Mouse (Mus musculus) hindbrain, embryonic 14.5 days (tissue): ENCODE results near the gene Sertad4. TPM values are rescaled to one million over a fixed set of nuclear protein-coding genes. Genes with fewer than 3 reads are reported as not detected.

Experiments
- ATAC-seq: fragments of 200-750 bp; cut with Nextera tagmentation; 2 replicates; pipeline ENCODE4 v1.8.0; 2017; ENCODE audit warnings: moderate number of reproducible peaks, mild to moderate bottlenecking, moderate TSS enrichment, moderate library complexity; ENCODE audit not compliant: low FRiP score
- DNase-seq: peaks from one replicate; pipeline ENCODE4 v3.0.0-alpha.2; 2015; ENCODE audit warnings: low spot score
- H3K27ac ChIP-seq: fragments of 300-500 bp; sonication (generic); 2 replicates; pipeline ENCODE4 v1.5.1; 2014; ENCODE audit warnings: mild to moderate bottlenecking, moderate library complexity
- H3K27me3 ChIP-seq: fragments of 300-500 bp; sonication (generic); 2 replicates; pipeline ENCODE4 v1.6.1; 2014; ENCODE audit warnings: mild to moderate bottlenecking, low read length, mixed read lengths; ENCODE audit not compliant: control insufficient read depth, insufficient read depth
- H3K36me3 ChIP-seq: fragments of 300-500 bp; sonication (generic); replicated peaks from 2 replicates; pipeline ENCODE4 v1.6.1; 2014; ENCODE audit not compliant: control insufficient read depth, insufficient read depth
- H3K4me1 ChIP-seq: fragments of 300-500 bp; sonication (generic); replicated peaks from 2 replicates; pipeline ENCODE4 v1.6.1; 2014; ENCODE audit warnings: antibody characterized with exemption, low read length, mixed read lengths; ENCODE audit not compliant: control insufficient read depth, insufficient read depth
- H3K4me2 ChIP-seq: fragments of 300-500 bp; sonication (generic); replicated peaks from 2 replicates; pipeline ENCODE4 v1.6.1; 2014; ENCODE audit warnings: mild to moderate bottlenecking, moderate library complexity
- H3K4me3 ChIP-seq: fragments of 300-500 bp; sonication (generic); replicated peaks from 2 replicates; pipeline ENCODE4 v1.5.1; 2014; ENCODE audit warnings: mild to moderate bottlenecking, low read length
- H3K9ac ChIP-seq: fragments of 300-500 bp; sonication (generic); 2 replicates; pipeline ENCODE4 v1.6.1; 2014
- H3K9me3 ChIP-seq: fragments of 300-500 bp; sonication (generic); 2 replicates; pipeline ENCODE4 v1.6.1; 2016; ENCODE audit warnings: low read length; ENCODE audit not compliant: control insufficient read depth
- WGBS: fragments of 180-500 bp; shearing (Covaris S2); extraction: QIAGEN DNeasy Blood & Tissue Kit; methylation state at CpG from one replicate; pipeline ENCODE4 v1.1.7; 2014; 5-methylcytosine and 5-hydroxymethylcytosine counted together
- polyA plus RNA-seq: library from polyadenylated mRNA; unstranded; fragments of >200 nt; fragmentation: Nextera tagmentation; extraction: Ambion mirVana; gene quantifications from 2 replicates; pipeline ENCODE4 v1.2.1, GENCODE M21; 2014

Sertad4 gene
- polyA plus RNA-seq, 1 experiment from 2014 or later: 21.6 TPM

DNA sequence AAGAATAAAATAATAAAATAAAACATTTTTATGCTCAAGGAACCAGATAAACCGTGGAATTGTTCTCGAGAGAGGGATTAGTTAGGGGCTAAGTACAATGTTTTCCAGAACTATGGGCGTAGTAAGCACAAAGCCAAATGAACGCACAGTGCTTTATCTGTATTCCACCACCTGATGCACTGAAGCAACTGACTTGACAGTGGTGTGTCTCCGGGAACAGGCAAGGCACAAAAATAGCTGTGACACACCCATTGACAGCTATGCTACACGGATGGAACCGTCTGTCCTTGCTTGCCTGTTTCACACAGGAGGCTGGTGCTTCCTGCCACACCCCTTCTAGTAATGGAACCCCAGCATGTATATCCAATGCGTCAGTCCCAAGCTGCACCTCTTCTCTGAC, 55.2 kb downstream of the Sertad4 start:
- 90% methylated on average over 8 of the region's 8 CpGs for WGBS
- no peak overlapping the region for H3K9ac ChIP-seq

DNA sequence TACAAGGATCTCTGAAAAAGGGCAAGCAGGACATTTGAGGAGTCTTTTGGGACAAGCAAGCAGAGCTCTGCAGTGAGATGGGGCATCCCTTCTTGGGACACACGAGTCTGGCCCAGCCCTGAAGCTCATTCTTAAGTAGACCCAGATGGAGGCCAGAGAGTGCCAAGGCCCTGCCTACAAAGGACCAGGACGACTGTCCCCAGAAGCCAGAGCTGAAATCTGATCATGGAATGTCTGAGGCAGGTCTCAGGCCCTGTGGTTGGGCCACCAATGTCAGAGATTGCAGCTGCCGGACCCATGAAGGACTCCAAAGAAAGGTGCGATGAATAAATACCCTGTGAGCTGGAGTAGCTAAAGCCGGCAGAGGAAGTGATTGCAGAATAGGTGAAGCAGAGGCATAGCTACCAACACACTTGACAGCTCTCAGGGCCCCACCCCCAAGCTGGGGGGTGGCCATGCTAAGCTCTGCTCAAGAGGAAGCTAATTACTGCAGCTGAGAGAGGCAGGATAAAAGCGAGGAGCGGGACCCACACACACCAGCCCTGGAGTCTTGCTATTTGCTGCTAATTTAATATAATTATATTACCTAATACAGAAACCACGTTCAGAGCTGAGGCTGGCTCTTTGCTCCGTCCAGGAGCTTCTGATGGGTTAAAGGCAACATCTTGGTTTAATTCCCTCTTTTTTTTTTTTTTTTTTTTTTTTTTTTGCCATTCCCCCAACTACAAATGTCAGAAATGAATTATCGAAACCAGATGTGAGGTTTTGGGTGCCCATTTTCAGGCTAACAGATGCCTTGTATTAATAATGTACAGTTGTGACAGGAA, 56.2 kb downstream of the Sertad4 start:
- H3K36me3 ChIP-seq: no peaks in the 10 kb centered on the region
- no peaks in the 10 kb centered on the region for H3K27me3 ChIP-seq
- no peaks in the 10 kb centered on the region for H3K9me3 ChIP-seq
- 36% methylated on average over 10 of the region's 10 CpGs for WGBS
- no peak for DNase-seq
- H3K4me3 ChIP-seq: no peak overlapping the region
- no peak for ATAC-seq
- no peak overlapping the region for H3K9ac ChIP-seq
- H3K4me1 ChIP-seq: peaks cover 26% of the 10 kb centered on the region
- 0 out of 2 replicates have a peak overlapping the region, but pooled peaks have one; percentile 16 for H3K27ac ChIP-seq
- no peak overlapping the region for H3K4me2 ChIP-seq

More for the DNA sequence above, 55.2 kb downstream of the Sertad4 start:
- Histone ChIP-seq H3K27me3 (no peaks in the 10 kb centered on the region), H3K4me1 (peaks cover 26% of the 10 kb centered on the region), H3K4me3 (no peak overlapping the region), H3K36me3 (no peaks in the 10 kb centered on the region), H3K4me2 (no peak overlapping the region), H3K9me3 (no peaks in the 10 kb centered on the region), H3K27ac (no peak overlapping the region)
- ATAC-seq (no peak), DNase-seq (no peak)

DNA sequence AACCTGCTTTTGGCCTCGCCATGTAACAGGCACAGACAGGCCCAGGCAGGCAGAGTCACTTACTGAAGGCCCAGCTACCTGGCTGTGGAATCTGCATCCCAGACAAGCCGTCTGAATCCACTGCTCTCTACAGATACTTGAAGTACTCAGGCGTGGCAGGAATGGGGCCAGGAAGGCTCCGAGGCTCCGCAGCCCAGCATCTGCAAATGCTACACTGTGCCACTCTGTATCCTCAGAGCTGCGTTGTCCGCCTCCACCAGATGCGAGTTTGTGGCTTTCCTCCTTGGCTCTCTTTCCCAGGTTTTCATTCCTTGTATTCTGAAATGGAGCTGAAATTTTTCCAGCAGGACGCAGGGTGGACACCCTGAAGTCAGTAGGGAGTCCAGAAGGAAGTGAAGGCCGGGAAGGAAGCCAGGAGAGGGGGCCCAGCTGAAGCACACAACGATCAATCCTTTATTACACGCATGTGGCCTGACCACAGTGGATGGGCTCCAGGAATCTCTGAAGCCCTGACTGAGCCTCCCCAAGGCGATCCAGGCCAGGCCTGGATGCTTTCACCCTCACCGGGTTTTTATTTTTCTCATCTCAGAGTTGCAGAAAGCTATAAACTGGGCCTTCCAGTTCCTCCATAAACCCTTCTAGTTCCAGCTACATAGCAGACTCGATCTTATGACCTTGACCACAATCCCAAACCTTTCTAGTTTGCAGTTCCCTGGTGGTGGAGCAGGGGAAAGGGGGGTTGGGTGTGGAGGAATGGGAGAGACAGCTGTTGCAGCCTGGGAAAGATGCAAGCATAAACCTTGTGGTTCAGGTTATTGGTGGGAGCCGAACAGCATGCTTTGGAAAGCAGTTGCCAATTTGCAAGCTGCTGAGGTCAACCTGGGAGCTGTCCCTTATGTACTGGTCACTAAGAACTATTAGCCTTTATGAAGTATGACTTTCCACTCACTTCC, 57.1 kb downstream of the Sertad4 start:
- no peak for ATAC-seq
- H3K27me3 ChIP-seq: no peaks in the 10 kb centered on the region
- H3K36me3 ChIP-seq: no peaks in the 10 kb centered on the region
- H3K27ac ChIP-seq: 0 out of 2 replicates have a peak overlapping the region, but pooled peaks have one; percentile 16
- H3K9me3 ChIP-seq: no peaks in the 10 kb centered on the region
- peaks cover 26% of the 10 kb centered on the region for H3K4me1 ChIP-seq
- H3K9ac ChIP-seq: no peak overlapping the region
- H3K4me3 ChIP-seq: no peak overlapping the region
- 72% methylated on average over 16 of the region's 16 CpGs for WGBS
- no peak overlapping the region for H3K4me2 ChIP-seq
- no peak for DNase-seq

DNA sequence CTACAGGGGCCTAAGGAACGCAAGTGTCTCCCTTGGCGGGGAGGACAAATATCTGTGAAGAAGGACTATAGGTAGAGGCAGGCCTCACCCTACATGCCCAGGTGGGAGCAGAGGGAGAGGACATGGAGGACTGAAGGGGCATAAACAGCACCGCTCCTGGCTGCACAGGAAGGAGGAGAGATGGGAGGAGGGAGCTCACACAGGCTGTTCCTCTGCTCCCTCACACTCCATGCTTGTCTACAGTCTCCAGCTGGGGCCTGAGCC, 58.6 kb downstream of the Sertad4 start:
- ATAC-seq (no peak), DNase-seq (no peak)
- no peak overlapping the region for H3K4me3 ChIP-seq
- no peaks in the 10 kb centered on the region for H3K27me3 ChIP-seq
- H3K4me2 ChIP-seq: no peak overlapping the region
- H3K9ac ChIP-seq: 0 out of 2 replicates have a peak overlapping the region, but pooled peaks have one; percentile 36
- H3K9me3 ChIP-seq: no peaks in the 10 kb centered on the region
- H3K27ac ChIP-seq: peak overlapping the region; percentile 79
- WGBS: 40% methylated on average over 3 of the region's 3 CpGs
- no peaks in the 10 kb centered on the region for H3K36me3 ChIP-seq
- H3K4me1 ChIP-seq: peaks cover 26% of the 10 kb centered on the region

DNA sequence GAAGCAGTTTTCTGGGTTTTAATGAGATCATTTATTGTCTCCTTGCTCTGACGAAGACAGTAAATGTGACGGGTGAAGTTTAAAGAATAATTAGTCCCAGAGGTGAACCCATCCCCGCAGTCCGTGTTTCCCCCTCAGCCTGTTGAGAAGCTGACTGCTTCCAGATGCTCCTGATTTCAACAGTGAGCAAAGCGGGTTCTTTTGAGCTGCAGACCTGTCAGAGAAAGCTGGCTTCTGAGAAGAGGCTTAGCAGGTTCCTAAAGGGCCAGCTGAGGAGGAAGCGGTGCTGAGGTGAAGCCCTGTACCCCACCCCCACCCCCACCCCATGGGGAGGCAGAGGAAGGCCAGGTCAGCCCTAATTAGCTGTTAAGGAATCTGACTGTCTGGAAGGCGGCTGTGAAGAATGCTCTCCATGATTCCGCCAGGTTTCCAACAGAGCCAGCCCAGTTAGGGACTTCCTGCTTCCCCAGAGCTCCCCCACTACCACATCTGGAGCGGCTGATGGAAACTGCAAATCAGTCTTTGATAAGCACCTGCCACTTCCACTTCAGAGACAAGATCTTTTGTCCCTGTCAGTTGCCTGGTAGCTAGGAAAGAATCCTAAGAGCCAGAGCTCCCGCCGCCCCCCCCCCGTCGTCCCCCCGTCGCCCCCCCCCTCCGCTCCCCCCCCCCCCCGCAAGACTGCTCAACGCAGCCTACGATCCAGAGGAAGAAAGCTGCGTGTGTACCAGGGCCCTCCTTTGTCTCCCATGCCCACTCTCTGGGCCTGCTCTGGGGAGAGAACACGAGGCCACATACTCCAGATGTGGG, 59.1 kb downstream of the Sertad4 start:
- Histone ChIP-seq H3K36me3 (no peaks in the 10 kb centered on the region), H3K4me3 (no peak overlapping the region), H3K9me3 (no peaks in the 10 kb centered on the region), H3K9ac (peak overlapping the region; percentile 36; the same call in 1 of the 2 replicates), H3K4me2 (peak overlapping the region; percentile 10; the same call in 1 of the 2 replicates), H3K27ac (peak overlapping the region; percentile 79), H3K4me1 (peaks cover 29% of the 10 kb centered on the region), H3K27me3 (no peaks in the 10 kb centered on the region)
- WGBS: 6% methylated on average over 13 of the region's 21 CpGs
- ATAC-seq (0 out of 2 replicates have a peak, but pooled peaks have one; percentile 19), DNase-seq (no peak)

DNA sequence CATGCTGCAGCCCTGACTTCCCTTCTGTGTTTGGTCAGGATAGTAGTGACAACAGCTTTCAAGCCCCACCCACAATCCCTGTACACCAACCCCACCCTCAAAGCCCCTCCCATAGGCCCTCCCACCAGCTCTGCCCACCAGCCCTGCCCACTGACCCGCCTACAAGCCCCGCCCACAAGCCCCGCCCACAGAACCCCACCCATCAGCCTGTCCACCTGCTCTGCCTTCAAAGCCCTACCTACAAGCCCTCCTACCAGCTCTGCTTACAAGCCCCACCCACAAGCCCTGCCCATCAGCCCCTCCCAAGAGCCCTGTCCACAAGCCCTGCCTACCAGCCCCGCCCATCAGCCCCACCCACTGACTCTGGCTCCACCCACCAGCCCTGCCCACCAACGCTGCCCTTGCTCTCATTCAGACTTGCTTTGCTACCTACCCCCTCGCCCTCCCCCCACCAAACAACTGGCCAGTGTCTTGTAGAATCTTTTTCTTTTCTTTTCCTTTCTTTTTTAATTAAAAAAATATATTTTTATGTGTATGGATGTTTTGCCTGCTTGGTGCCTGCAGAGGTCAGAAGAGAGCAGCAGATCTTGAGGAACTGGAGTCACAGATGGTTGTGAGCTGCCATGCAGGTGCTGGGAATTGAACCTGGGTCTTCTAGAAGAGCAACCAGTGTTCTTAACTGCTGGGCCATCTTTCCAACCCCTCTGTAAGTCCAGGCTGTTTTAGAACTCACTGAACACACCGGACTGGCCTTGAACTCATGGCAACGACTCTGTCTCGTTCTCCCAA, 60.4 kb downstream of the Sertad4 start:
- ATAC-seq: no peak
- H3K4me3 ChIP-seq: no peak overlapping the region

More for the DNA sequence above, 60.4 kb downstream of the Sertad4 start:
- H3K27ac ChIP-seq: no peak overlapping the region
- no peaks in the 10 kb centered on the region for H3K36me3 ChIP-seq
- no peak overlapping the region for H3K4me2 ChIP-seq
- H3K9me3 ChIP-seq: no peaks in the 10 kb centered on the region
- no peak for DNase-seq
- H3K9ac ChIP-seq: no peak overlapping the region
- peaks cover 29% of the 10 kb centered on the region for H3K4me1 ChIP-seq
- no peaks in the 10 kb centered on the region for H3K27me3 ChIP-seq
- WGBS: 63% methylated on average over 9 of the region's 9 CpGs

Other genes starting within 250 kb of the Sertad4 start
- 3.5 and 3.9 TPM in 2 replicates for gene Hhat, start 84.5 kb downstream of the Sertad4 start, polyA plus RNA-seq
- 9.1 and 10.5 TPM in 2 replicates for gene Syt14, start 180.0 kb upstream of the Sertad4 start, polyA plus RNA-seq